Comparison of ENCODE assay signal across 10 mouse cellular contexts in genomic region chr10:3835616-3836015, GRCm38 (mm10).
DNase-seq lines count a peak whose midpoint lies in the region; ATAC-seq and TF ChIP-seq lines count a peak whose summit lies in the region.
"Had no signal": no experiment of that assay in that cellular context is flagged by ENCODE, and none has a peak within 500 bp of the region (broad histone marks: within the 10 kb centered on the region; RNA-seq: fewer than 3 reads in every experiment).

No protein-coding gene starts in this region.

- peak; percentile 22; the same call in 1 of the 2 replicates for ATAC-seq in lung, postnatal 0 days
- no peak for ATAC-seq in heart, embryonic 16.5 days (replicated peaks; ENCODE audit: extremely low read depth, insufficient read depth, low FRiP score)
- no peak for ATAC-seq in megakaryocyte progenitor cell, adult 5-6 weeks (replicated peaks; ENCODE audit: poor library complexity)

- no peak overlapping the region for H3K4me2 ChIP-seq in lung, postnatal 0 days (replicated peaks; ENCODE audit: low read depth, low read length)
- no peak overlapping the region for H3K4me2 ChIP-seq in heart, embryonic 16.5 days (ENCODE audit: low read depth, low read length)
- H3K4me2 ChIP-seq: hindbrain, embryonic 15.5 days had no signal

- no peak overlapping the region for H3K27ac ChIP-seq in lung, postnatal 0 days (ENCODE audit: low read length)
- H3K27ac ChIP-seq in heart, embryonic 16.5 days (ENCODE audit: low read length): 0 out of 2 replicates have a peak overlapping the region, but pooled peaks have one; percentile 13
- H3K27ac ChIP-seq: hindbrain, embryonic 15.5 days had no signal

- no peak overlapping the region for H3K4me3 ChIP-seq in lung, postnatal 0 days (ENCODE audit: low read depth, low read length)
- no peak overlapping the region for H3K4me3 ChIP-seq in lung, adult 2 months (replicated peaks; ENCODE audit: extremely low read depth, low read depth, low read length)
- H3K4me3 ChIP-seq in heart, embryonic 16.5 days (ENCODE audit: low read length): no peak overlapping the region
- H3K4me3 ChIP-seq: hindbrain, embryonic 15.5 days had no signal

- TF ChIP-seq CTCF in lung, postnatal 0 days (IDR thresholded peaks at IDR 0.05): no peak
- TF ChIP-seq CTCF in lung, adult 2 months (IDR thresholded peaks at IDR 0.05; ENCODE audit: insufficient read depth, low read length): no peak

- peaks cover under 1% of the 10 kb centered on the region for H3K4me1 ChIP-seq in lung, postnatal 0 days (ENCODE audit: insufficient read depth, low read depth, low read length)
- peaks cover 2% of the 10 kb centered on the region; the same call in 1 of the 2 replicates for H3K4me1 ChIP-seq in lung, adult 2 months (ENCODE audit: control insufficient read depth, insufficient read depth, low read length)
- no peaks in the 10 kb centered on the region for H3K4me1 ChIP-seq in heart, embryonic 16.5 days (ENCODE audit: control insufficient read depth, insufficient read depth, low read length)

- no peak for TF ChIP-seq POLR2A in lung, adult 2 months (IDR thresholded peaks at IDR 0.05; ENCODE audit: borderline replicate concordance, extremely low read depth, low read depth, low read length)

- intact Hi-C loops in left cerebral cortex, postnatal 36 days (cut with DNase I): no loop called here

- H3K9me3 ChIP-seq in lung, postnatal 0 days (ENCODE audit: low read length): no peaks in the 10 kb centered on the region
- H3K9me3 ChIP-seq in heart, embryonic 16.5 days (replicated peaks; ENCODE audit: control insufficient read depth, low read length): no peaks in the 10 kb centered on the region
- H3K9me3 ChIP-seq: hindbrain, embryonic 15.5 days had no signal

- no peaks in the 10 kb centered on the region for H3K36me3 ChIP-seq in lung, postnatal 0 days (ENCODE audit: insufficient read depth, low read length)
- no peaks in the 10 kb centered on the region for H3K36me3 ChIP-seq in heart, embryonic 16.5 days (ENCODE audit: control insufficient read depth, insufficient read depth)
- H3K36me3 ChIP-seq: hindbrain, embryonic 15.5 days had no signal

- H3K27me3 ChIP-seq in lung, postnatal 0 days (replicated peaks; ENCODE audit: insufficient read depth, low read length): no peaks in the 10 kb centered on the region
- H3K27me3 ChIP-seq in heart, embryonic 16.5 days (ENCODE audit: control insufficient read depth, insufficient read depth, low read length): no peaks in the 10 kb centered on the region
- H3K27me3 ChIP-seq: hindbrain, embryonic 15.5 days had no signal

- 64% methylated on average over 10 of the region's 10 CpGs for WGBS in lung, postnatal 0 days
- WGBS in lung, adult 2 months: 61% methylated on average over 10 of the region's 10 CpGs
- 52% methylated on average over 10 of the region's 10 CpGs for WGBS in heart, embryonic 16.5 days

- H3K9ac ChIP-seq in lung, postnatal 0 days (replicated peaks; ENCODE audit: low read depth): no peak overlapping the region
- no peak overlapping the region for H3K9ac ChIP-seq in heart, embryonic 16.5 days (ENCODE audit: low read length)
- H3K9ac ChIP-seq: hindbrain, embryonic 15.5 days had no signal

- no peak for TF ChIP-seq EP300 in lung, postnatal 0 days (IDR thresholded peaks at IDR 0.05)

- peak; percentile 51 for DNase-seq in embryo, embryonic 10.5 days (ENCODE audit: low spot score)
- no peak for DNase-seq in embryo, embryonic 9.5 days (ENCODE audit: extremely low spot score)
- peak; percentile 57 for DNase-seq in lung, postnatal 0 days (ENCODE audit: low spot score)
- no peak for DNase-seq in lung, adult 2 months
- peak; percentile 69 for DNase-seq in skeletal muscle tissue, adult 2 months (ENCODE audit: low read depth, low spot score)
- DNase-seq in left cerebral cortex, postnatal 36 days (ENCODE audit: low spot score in 2 of 2): no peak
- DNase-seq: thymus, postnatal 36 days had no signal

Comparison
In these comparisons a context has a peak if more than half of its experiments do, and no peak if none do; other contexts are left out.
1. DNase-seq: peak in embryo, embryonic 10.5 days (single experiment), lung, postnatal 0 days (single experiment) and skeletal muscle tissue, adult 2 months (single experiment); none in embryo, embryonic 9.5 days (single experiment), lung, adult 2 months (single experiment) and left cerebral cortex, postnatal 36 days (0 of 2).